Mouse (Mus musculus): Measurements from ENCODE around the gene Usp50. TPM values are rescaled to one million over a fixed set of nuclear protein-coding genes. Genes with fewer than 3 reads are reported as not detected.
A peak's percentile ranks its signal among the peaks of the same experiment; 100 is the strongest.

Gene Usp50
- total and polyA plus RNA-seq, 2 experiments from 2014 or later = 0.11 to 2.0 TPM

- peaks cover 36% of the 10 kb centered on the region for H3K36me3 ChIP-seq (ENCODE audit: insufficient read depth, low read length)
- no peak for DNase-seq (ENCODE audit: low spot score)
Measured at GRCm38 (mm10) chr2:126735339-126736073, 47.8 kb downstream of the Usp50 start.

GRCm38 (mm10) chr2:126730502-126730901 is 52.8 kb downstream of the Usp50 start:
- no peak overlapping the region for H3K9ac ChIP-seq (replicated peaks; ENCODE audit: low read length, poor library complexity, severe bottlenecking)
- no peak for TF ChIP-seq CTCF (IDR thresholded peaks at IDR 0.05)
- ATAC-seq (ENCODE audit: low FRiP score) = no peak
- H3K27me3 ChIP-seq (ENCODE audit: insufficient read depth, low read length) = no peaks in the 10 kb centered on the region
- WGBS = 98% methylated on average over 2 of the region's 2 CpGs
- H3K4me1 ChIP-seq (ENCODE audit: insufficient read depth, low read length) = no peaks in the 10 kb centered on the region
- peaks cover 37% of the 10 kb centered on the region for H3K36me3 ChIP-seq (ENCODE audit: insufficient read depth, low read length)
- no peak overlapping the region for H3K4me2 ChIP-seq (ENCODE audit: low read depth, low read length, poor library complexity, severe bottlenecking)
- H3K4me3 ChIP-seq (ENCODE audit: low read depth, low read length) = no peak overlapping the region
- DNase-seq (ENCODE audit: low spot score) = no peak
- no peaks in the 10 kb centered on the region for H3K9me3 ChIP-seq (ENCODE audit: low read length)
- no peak overlapping the region for H3K27ac ChIP-seq (ENCODE audit: low read depth, low read length)

More at GRCm38 (mm10) chr2:126735339-126736073, 47.8 kb downstream of the Usp50 start:
- H3K4me1 ChIP-seq (ENCODE audit: insufficient read depth, low read length) = no peaks in the 10 kb centered on the region
- H3K4me2 ChIP-seq (ENCODE audit: low read depth, low read length, poor library complexity, severe bottlenecking) = no peak overlapping the region
- H3K27ac ChIP-seq (ENCODE audit: low read depth, low read length) = no peak overlapping the region
- ATAC-seq (ENCODE audit: low FRiP score) = no peak
- TF ChIP-seq CTCF (IDR thresholded peaks at IDR 0.05) = no peak
- no peaks in the 10 kb centered on the region for H3K27me3 ChIP-seq (ENCODE audit: insufficient read depth, low read length)
- H3K9ac ChIP-seq (replicated peaks; ENCODE audit: low read length, poor library complexity, severe bottlenecking) = no peak overlapping the region
- H3K4me3 ChIP-seq (ENCODE audit: low read depth, low read length) = no peak overlapping the region
- WGBS = 91% methylated on average over 6 of the region's 6 CpGs
- no peaks in the 10 kb centered on the region for H3K9me3 ChIP-seq (ENCODE audit: low read length)

DNA sequence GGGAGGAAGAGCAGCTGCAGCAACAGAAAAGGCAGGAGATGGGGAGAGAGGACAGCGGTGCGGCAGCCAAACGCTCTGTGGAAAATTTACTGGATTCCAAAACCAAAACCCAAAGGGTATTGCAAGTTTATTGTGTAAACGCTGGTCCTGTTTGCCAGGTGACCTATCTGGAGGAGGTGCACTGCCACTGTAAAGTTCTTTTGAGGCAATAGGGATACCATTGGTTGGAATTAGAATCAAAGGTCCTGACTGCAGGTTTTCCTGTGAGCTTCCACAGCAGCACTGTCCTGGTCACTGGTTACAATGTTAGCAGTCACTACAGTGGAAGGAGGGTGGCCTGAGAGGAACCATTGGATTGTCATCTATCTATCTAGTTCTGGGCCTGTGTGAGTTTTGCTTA is 54.1 kb downstream of the Usp50 start:
- peaks cover 27% of the 10 kb centered on the region for H3K36me3 ChIP-seq (ENCODE audit: insufficient read depth, low read length)

GRCm38 (mm10) chr2:126712950-126713349 is 70.3 kb downstream of the Usp50 start:
- DNase-seq (ENCODE audit: low spot score) = no peak
- Histone ChIP-seq H3K9ac (replicated peaks; ENCODE audit: low read length, poor library complexity, severe bottlenecking) (no peak overlapping the region), H3K9me3 (ENCODE audit: low read length) (no peaks in the 10 kb centered on the region), H3K4me1 (ENCODE audit: insufficient read depth, low read length) (no peaks in the 10 kb centered on the region), H3K36me3 (ENCODE audit: insufficient read depth, low read length) (no peaks in the 10 kb centered on the region), H3K27ac (ENCODE audit: low read depth, low read length) (no peak overlapping the region), H3K27me3 (ENCODE audit: insufficient read depth, low read length) (no peaks in the 10 kb centered on the region), H3K4me2 (ENCODE audit: low read depth, low read length, poor library complexity, severe bottlenecking) (no peak overlapping the region), H3K4me3 (ENCODE audit: low read depth, low read length) (no peak overlapping the region)
- no peak for TF ChIP-seq CTCF (IDR thresholded peaks at IDR 0.05)
- ATAC-seq (ENCODE audit: low FRiP score) = no peak

More for the DNA sequence above, 54.1 kb downstream of the Usp50 start:
- H3K4me3 ChIP-seq (ENCODE audit: low read depth, low read length) = no peak overlapping the region
- ATAC-seq (ENCODE audit: low FRiP score) (no peak), DNase-seq (ENCODE audit: low spot score) (no peak)
- no peaks in the 10 kb centered on the region for H3K4me1 ChIP-seq (ENCODE audit: insufficient read depth, low read length)
- no peaks in the 10 kb centered on the region for H3K9me3 ChIP-seq (ENCODE audit: low read length)
- no peaks in the 10 kb centered on the region for H3K27me3 ChIP-seq (ENCODE audit: insufficient read depth, low read length)
- TF ChIP-seq CTCF (IDR thresholded peaks at IDR 0.05) = no peak
- WGBS = 96% methylated on average over 4 of the region's 4 CpGs
- H3K4me2 ChIP-seq (ENCODE audit: low read depth, low read length, poor library complexity, severe bottlenecking) = no peak overlapping the region
- no peak overlapping the region for H3K27ac ChIP-seq (ENCODE audit: low read depth, low read length)
- H3K9ac ChIP-seq (replicated peaks; ENCODE audit: low read length, poor library complexity, severe bottlenecking) = no peak overlapping the region

GRCm38 (mm10) chr2:126712526-126712925 is 70.7 kb downstream of the Usp50 start:
- Histone ChIP-seq H3K4me1 (ENCODE audit: insufficient read depth, low read length) (no peaks in the 10 kb centered on the region), H3K27me3 (ENCODE audit: insufficient read depth, low read length) (no peaks in the 10 kb centered on the region), H3K27ac (ENCODE audit: low read depth, low read length) (no peak overlapping the region), H3K36me3 (ENCODE audit: insufficient read depth, low read length) (no peaks in the 10 kb centered on the region), H3K4me2 (ENCODE audit: low read depth, low read length, poor library complexity, severe bottlenecking) (no peak overlapping the region), H3K4me3 (ENCODE audit: low read depth, low read length) (no peak overlapping the region), H3K9ac (replicated peaks; ENCODE audit: low read length, poor library complexity, severe bottlenecking) (no peak overlapping the region), H3K9me3 (ENCODE audit: low read length) (no peaks in the 10 kb centered on the region)
- DNase-seq (ENCODE audit: low spot score) (no peak), ATAC-seq (ENCODE audit: low FRiP score) (no peak)
- no peak for TF ChIP-seq CTCF (IDR thresholded peaks at IDR 0.05)
- 96% methylated on average over 5 of the region's 5 CpGs for whole genome bisulfite sequencing

DNA sequence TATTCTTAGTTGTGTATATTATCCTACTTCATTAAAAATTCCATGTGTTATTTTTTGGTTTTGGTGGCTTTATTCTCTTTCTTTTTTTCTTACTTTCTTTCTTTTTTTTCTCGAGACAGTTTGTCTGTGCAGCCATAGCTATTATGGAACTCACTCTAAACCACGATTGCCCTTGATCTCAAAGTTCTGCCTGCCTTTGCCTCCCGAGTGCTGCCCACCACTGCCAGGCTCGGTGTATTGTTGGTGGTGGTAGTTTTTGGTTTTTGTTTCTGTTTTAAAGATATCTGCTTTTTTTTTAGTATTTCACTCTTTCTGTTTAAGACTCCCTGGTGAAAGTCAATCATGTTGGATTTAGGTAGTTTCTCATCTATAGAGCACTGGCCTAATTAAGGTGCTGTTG is 74.9 kb downstream of the Usp50 start:
- no peaks in the 10 kb centered on the region for H3K27me3 ChIP-seq (ENCODE audit: insufficient read depth, low read length)
- no peaks in the 10 kb centered on the region for H3K4me1 ChIP-seq (ENCODE audit: insufficient read depth, low read length)
- TF ChIP-seq CTCF (IDR thresholded peaks at IDR 0.05) = no peak
- no peak overlapping the region for H3K4me3 ChIP-seq (ENCODE audit: low read depth, low read length)
- WGBS = 81% methylated on average over 4 of the region's 4 CpGs
- no peak for DNase-seq (ENCODE audit: low spot score)
- no peak overlapping the region for H3K27ac ChIP-seq (ENCODE audit: low read depth, low read length)
- H3K9ac ChIP-seq (replicated peaks; ENCODE audit: low read length, poor library complexity, severe bottlenecking) = 0 out of 2 replicates have a peak overlapping the region, but pooled peaks have one; percentile 80
- ATAC-seq (ENCODE audit: low FRiP score) = no peak
- peak overlapping the region; percentile 57 for H3K4me2 ChIP-seq (ENCODE audit: low read depth, low read length, poor library complexity, severe bottlenecking)
- H3K36me3 ChIP-seq (ENCODE audit: insufficient read depth, low read length) = no peaks in the 10 kb centered on the region
- H3K9me3 ChIP-seq (ENCODE audit: low read length) = no peaks in the 10 kb centered on the region

Measured in midbrain, postnatal 0 days (tissue).